Mouse (Mus musculus): ENCODE measurements at regions not wholly inside any gene's neighbourhood (a gene's known extent, or its start where the extent isn't known, plus 50 kb on each side); places are given as distances from the start of the nearest gene placed in this dataset.

GRCm38 (mm10) chr8:23360850-23361274 is 949.7 kb downstream of the Mrps31 start:
- Histone ChIP-seq H3K27ac (ENCODE audit: low read depth, low read length) (no peak overlapping the region), H3K4me1 (ENCODE audit: control insufficient read depth, insufficient read depth, low read length) (no peaks in the 10 kb centered on the region; the same call in 1 of the 2 replicates), H3K4me2 (ENCODE audit: low read depth, low read length) (no peak overlapping the region), H3K27me3 (ENCODE audit: control insufficient read depth, insufficient read depth, low read length) (no peaks in the 10 kb centered on the region), H3K9ac (replicated peaks; ENCODE audit: low read depth, low read length) (no peak overlapping the region), H3K4me3 (ENCODE audit: low read depth, low read length) (no peak overlapping the region), H3K9me3 (ENCODE audit: control insufficient read depth, low read length) (no peaks in the 10 kb centered on the region; the same call in 1 of the 2 replicates), H3K36me3 (ENCODE audit: control insufficient read depth, insufficient read depth, low read length) (no peaks in the 10 kb centered on the region)
- peak; percentile 87 for ATAC-seq (ENCODE audit: low read depth)
- WGBS, result 9% methylated on average over 9 of the region's 9 CpGs
